Mouse (Mus musculus) gastrocnemius, postnatal 25 days (tissue): Measurements from ENCODE around the gene Tmem59. TPM values are rescaled to one million over a fixed set of nuclear protein-coding genes. Genes with fewer than 3 reads are reported as not detected.

Experiments used
- DNase-seq: peaks from one replicate; pipeline ENCODE4 v3.0.0; 2022
- long read RNA-seq, 2 experiments: library from polyadenylated mRNA; stranded (forward); transcript quantifications; one replicate each; pipeline ENCODE4 v2.0.0; 2021
- total RNA-seq, 2 experiments: library from RNA; stranded (reverse); gene quantifications; 1 replicate in 1 of 2; 2 replicates in 1 of 2; pipeline ENCODE4 v1.2.3; 2021

The Tmem59 gene
- total RNA-seq = 10 to 100 TPM; 63.4 to 80.2 TPM
- long read RNA-seq, experiment 1, transcript Tmem59-201 (8 exons, 1,775 nt) = major isoform, 118 of 122 reads
- long read RNA-seq, experiment 1, partial matches to known transcripts = 1 of 122 reads
- long read RNA-seq, experiment 1, other reads (novel, unspliced or antisense) = 3 of 122 reads
- long read RNA-seq, experiment 2, transcript Tmem59-201 (8 exons, 1,775 nt) = major isoform, 202 of 208 reads
- long read RNA-seq, experiment 2, partial matches to known transcripts = 2 of 208 reads
- long read RNA-seq, experiment 2, other reads (novel, unspliced or antisense) = 3 of 208 reads

DNA sequence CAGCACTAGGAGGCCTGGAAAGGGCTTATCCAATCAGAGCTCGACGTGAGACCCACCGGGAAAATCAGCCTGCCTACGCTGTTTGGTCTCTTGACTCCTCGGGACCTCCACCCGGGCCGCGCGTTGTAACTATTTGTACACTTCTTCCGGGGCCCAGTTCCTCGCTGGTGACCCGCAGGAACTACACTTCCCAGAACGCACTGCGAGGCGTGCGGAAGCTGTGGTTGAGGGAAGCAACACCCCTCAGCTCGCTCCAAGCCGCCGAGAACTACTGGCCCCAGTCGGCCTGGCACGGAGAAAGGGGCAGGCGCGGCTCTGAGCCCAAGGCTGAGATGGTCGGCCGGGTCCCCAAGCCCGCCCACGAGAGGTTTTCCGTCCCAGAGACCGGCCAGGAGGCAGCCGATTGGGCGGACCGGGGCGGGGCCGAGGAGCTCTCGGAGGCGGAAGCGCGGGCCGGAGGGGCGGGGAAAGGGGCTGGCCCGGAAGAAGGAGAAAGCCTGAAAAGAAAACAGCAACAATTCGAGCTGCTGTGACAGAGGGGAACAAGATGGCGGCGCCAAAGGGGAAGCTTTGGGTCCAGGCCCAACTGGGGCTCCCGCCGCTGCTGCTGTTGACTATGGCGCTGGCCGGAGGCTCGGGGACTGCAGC, at the start of gene Tmem59:
Tmem59 (plus strand) TSS at position 218 of the 648 bp plus-strand sequence.
- DNase-seq = peak; percentile 99

DNA sequence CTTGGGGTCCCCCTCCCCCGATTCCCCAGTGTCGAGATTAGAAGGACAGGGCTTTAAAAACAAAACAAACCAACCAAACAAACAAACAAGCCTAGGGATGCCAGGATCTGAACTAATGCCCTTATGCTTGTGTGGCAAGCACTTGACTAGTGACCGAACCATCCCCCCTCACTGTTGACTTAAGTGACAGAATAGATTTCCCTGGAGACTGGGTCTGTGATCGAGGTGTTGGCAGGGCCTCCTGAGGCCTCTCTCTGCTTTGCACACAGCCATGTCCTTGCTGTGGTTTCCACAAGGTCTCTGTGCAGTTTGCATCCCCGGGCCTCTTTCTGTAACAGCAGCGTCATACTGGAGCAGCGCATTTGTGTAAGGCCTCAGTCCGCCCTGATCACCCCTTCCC, 48.8 kb upstream of the Tmem59 start:
- no peak for DNase-seq

DNA sequence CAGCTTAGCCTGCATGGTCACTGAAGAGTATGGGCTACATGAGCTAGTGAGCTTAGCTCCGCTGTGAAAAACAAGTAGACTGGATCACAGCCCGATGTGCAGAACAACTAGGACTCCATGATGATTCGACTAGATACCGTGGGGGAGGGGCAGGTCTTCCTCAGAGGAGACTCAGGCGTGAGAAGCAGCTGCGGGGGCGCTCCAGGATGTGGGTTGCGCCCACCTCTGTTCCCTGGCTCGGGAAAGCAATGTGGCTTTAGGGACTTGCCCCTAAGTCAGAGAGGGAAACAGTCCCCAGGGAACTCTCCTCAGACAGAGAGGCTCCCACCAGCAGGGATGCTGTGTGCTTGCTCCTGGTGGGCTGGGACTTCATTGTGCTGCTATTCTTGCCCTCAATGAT, 47.7 kb upstream of the Tmem59 start:
- no peak for DNase-seq

DNA sequence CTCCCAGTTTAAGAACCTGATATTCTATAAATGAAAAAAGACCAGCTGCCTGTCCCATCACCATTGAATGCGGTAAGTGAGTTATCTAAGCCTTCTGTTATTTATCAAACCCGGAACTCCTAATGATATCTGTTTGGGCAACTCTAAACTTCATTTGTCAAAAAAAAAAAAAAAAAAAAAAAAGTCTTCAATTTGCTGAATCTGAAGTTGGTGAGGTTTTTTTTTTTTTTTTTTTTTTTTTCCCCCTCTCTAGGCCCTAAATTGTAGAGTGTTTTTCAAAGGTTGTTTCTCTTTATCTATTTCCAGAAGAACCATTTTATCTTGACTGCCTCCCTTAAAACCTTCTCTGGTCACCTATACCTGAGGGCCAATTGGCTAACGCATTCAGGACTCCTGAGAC, 43.3 kb upstream of the Tmem59 start:
- no peak for DNase-seq

GRCm38 (mm10) chr4:107135663-107136062, 42.5 kb upstream of the Tmem59 start:
- no peak for DNase-seq

GRCm38 (mm10) chr4:107136531-107136930, 41.7 kb upstream of the Tmem59 start:
- no peak for DNase-seq

DNA sequence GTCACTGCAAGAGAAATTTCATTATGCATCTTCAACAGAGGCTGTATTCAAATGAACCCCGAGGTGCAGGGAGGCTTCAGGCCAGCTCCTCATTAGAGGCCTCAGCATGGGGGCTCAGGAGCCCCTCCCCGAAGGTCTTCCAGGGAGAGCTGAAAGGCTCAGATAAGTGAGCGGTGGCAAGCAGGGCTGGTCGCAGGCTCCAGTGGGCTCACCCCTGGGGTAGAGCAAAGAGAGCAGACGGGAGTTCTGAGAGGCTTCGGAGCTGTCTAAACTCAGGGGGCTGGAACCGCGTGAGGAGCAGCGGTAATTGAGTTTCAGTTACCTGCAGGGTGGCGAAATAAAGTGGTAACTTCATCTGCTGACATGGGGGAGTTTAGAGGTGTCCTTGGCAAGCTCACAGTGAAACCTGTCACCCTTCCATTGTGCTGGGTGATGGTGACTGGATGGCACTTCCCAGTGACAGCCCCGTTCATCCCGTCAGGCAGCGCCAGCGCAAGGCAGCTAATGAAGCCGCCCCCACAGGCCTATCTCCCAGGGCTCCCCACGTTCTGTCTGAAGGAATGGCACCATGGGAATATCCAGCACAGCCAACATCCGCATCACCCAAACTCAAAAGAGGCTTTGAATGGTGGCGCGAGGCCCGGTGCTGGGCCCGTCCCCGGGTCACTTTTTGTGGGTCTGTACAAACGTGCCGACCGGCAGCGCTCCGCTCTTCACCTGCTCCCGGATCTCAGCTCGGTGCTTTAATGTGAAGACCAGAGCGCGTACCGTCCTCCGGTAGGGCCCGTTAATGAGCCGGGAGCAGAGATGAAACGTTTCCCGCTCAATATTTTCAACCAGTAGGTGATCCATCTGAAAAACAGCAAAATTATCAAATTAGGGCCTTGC, 39.0 kb upstream of the Tmem59 start:
- DNase-seq = no peak

DNA sequence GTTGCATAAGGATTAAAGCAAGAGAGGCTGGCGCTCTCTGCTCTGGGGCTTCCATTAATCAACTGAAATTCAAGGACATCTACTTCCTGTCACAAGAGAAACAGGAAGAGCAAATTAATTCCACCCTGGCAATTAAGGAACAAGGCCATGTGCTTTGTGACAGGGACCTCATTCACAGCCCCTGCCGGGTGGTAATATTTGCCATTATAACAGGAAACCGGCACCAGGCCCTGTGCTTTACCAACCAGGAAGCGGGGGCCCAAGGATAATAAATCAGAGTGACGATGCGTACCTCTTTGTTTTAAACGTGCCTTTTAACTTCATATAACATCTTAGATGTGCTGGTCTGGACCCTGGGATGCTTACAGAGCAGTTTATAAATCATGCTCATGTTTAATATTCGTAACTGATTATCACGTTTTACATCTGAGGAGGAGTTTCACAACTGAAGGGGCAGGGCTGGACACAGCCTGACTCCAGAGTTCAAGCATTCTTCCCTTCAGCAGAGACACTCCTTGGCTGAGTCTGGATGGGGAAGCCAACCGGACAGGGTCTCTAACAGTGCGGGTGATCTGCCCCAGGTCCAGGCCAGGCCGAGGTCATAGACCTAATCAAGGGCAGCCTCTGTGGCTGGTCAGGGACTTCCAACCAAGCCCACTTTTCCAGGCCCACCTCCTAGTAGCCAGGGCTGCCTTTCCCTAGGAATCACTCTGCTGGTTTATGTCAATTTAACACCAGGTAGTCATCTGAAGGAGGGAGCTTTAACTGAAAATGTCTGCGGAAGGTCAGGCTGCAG, 38.2 kb upstream of the Tmem59 start:
- no peak for DNase-seq

- no peak for DNase-seq
These were observed 34.7 kb upstream of the Tmem59 start for GRCm38 (mm10) chr4:107143511-107143910.

- DNase-seq = no peak
These were observed 27.2 kb upstream of the Tmem59 start for GRCm38 (mm10) chr4:107150991-107151390.

GRCm38 (mm10) chr4:107152571-107152970, 25.6 kb upstream of the Tmem59 start:
- DNase-seq = no peak

GRCm38 (mm10) chr4:107156983-107157401, 21.2 kb upstream of the Tmem59 start:
- no peak for DNase-seq

- DNase-seq = no peak
These were observed 18.9 kb upstream of the Tmem59 start for GRCm38 (mm10) chr4:107159166-107159773.

DNA sequence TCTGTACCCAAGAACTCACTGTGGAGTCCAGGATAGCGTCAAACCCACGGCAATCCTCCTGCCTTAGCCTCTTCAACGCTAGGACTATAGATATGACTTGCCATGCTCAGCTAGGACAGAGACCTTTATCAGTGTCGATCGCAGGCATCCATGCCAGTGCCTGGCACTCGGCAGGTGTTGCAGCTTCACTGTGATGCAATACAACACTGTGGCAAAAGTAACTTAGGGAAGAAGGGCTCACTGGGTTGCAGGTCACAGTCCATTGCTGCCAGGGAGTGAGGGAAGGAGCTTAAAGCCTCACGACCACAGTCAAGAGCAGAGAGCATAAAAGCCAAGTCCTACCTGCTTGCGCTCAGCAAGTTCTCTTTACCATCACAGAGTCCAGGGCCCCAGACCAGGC, 18.0 kb upstream of the Tmem59 start:
- DNase-seq = no peak

GRCm38 (mm10) chr4:107163341-107163740, 14.9 kb upstream of the Tmem59 start:
- no peak for DNase-seq

- peak; percentile 33 for DNase-seq
These were observed 14.2 kb upstream of the Tmem59 start for GRCm38 (mm10) chr4:107163756-107164587.

- no peak for DNase-seq
These were observed 11.5 kb upstream of the Tmem59 start for GRCm38 (mm10) chr4:107166700-107167099.

DNA sequence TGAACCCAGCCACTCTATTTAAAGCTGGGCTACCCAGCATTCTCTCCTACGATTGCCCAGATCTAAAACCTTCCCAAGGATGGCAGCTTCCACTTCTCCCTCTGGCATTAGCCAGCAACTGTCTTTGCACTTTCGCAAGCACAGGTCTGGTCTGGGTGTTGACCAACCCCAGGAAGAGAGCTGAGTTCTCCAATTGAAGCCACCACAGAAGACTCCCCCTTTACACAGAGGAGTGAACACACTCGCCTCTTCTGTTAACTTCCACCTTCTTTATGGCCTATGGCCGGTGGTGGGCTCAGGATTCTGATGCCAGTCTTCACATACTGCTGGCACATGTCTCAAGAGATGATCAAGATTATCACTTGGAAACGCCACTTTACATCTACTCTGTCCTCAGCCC, 10.4 kb upstream of the Tmem59 start:
- DNase-seq = no peak

- no peak for DNase-seq
These were observed 693 bp upstream of the Tmem59 start for GRCm38 (mm10) chr4:107177506-107177905.

DNA sequence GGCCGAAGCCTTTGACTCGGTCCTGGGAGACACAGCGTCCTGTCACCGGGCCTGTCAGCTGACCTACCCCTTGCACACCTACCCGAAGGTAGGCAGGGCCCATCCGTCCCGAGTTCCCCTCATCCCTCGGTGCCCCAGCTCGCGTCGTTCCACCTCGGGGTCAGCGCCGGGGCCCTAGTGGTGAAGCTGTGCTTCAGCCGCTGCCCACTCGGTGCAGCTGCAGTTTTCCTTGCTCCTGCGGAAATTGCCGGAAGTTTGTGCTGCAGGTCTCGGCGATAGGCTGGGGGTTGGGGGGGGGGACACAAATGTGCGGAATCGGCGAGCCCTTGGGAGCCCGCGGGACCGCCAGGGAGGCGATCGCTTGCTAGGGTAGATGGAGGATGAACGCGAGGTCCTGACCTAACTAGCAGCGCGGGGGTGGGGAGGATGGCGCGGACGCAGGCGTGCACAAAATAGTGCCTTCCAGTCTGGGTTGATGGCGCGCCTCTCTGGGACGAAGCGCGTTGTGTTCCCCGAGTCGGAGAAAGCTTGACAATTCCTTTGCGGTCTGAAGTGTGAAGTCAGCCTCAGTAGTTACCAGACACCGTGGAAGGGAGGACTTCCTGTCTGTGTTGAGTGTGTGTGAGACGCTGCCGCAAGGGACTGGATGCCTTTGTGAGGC, 761 bp downstream of the Tmem59 start, which contains the start of gene Tceanc2:
Tceanc2 (minus strand) TSS at position 287 of the 661 bp plus-strand sequence.
- peak; percentile 39 for DNase-seq
